Mouse (Mus musculus): ENCODE results near the gene Uchl5. TPM values are rescaled to one million over a fixed set of nuclear protein-coding genes. Genes with fewer than 3 reads are reported as not detected.
A peak's percentile ranks its signal among the peaks of the same experiment; 100 is the strongest.

The Uchl5 gene
- polyA plus RNA-seq, 1 experiment from 2014 or later, result 81.0 TPM

DNA sequence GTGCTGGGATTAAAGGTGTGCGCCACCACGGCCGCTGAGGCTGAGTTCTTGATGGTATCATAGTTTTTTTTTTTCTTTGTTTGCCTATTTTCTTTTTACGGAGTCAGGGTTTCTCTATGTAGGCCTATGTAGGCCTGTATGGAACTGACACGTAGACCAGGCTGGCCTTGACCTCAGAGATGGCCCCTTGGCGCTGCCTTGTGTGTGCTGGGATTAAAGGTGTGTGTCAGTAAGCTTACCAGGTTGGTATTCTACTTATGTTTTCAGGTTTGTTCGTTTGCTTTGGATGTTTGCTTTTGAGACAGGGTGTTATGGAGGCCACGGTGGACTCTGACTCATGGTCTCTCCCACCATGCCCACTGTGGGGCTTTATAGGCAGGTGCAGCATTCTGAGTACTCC is 14.9 kb upstream of the Uchl5 start:
- ATAC-seq (ENCODE audit: insufficient number of reproducible peaks, insufficient read depth, low FRiP score, low TSS enrichment), result no peak
- H3K9ac ChIP-seq, result no peak overlapping the region
- H3K4me1 ChIP-seq, result no peaks in the 10 kb centered on the region
- no peak overlapping the region for H3K27ac ChIP-seq
- no peak overlapping the region for H3K4me3 ChIP-seq
- no peaks in the 10 kb centered on the region for H3K9me3 ChIP-seq
- H3K4me2 ChIP-seq (replicated peaks), result no peak overlapping the region
- 94% methylated on average over 8 of the region's 8 CpGs for WGBS
- H3K36me3 ChIP-seq, result peaks cover 56% of the 10 kb centered on the region
- no peaks in the 10 kb centered on the region for H3K27me3 ChIP-seq

DNA sequence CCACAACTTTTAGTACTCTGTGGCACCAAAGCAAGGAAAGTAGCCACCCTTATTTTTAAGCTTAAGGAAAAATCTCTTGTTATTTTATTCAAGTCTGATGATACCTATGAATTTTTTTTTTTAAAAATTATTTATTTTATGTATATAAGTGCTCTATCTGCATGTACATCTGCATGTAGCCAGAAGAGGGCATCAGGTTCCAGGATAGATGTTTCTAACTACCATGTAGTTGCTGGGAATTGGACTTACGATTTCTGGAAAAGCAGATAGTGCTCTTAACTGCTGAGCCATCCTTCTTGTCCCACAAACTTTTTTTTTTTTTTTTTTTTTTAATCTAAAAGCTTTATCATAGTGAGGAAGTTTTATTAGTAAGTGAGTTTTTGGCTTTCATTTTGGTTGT is 12.6 kb upstream of the Uchl5 start:
- Histone ChIP-seq H3K4me3 (no peak overlapping the region), H3K27me3 (no peaks in the 10 kb centered on the region), H3K27ac (no peak overlapping the region), H3K9me3 (no peaks in the 10 kb centered on the region), H3K4me2 (replicated peaks) (no peak overlapping the region), H3K4me1 (no peaks in the 10 kb centered on the region), H3K36me3 (peaks cover 41% of the 10 kb centered on the region), H3K9ac (no peak overlapping the region)
- WGBS, result 84% methylated on average over 1 of the region's 1 CpGs
- ATAC-seq (ENCODE audit: insufficient number of reproducible peaks, insufficient read depth, low FRiP score, low TSS enrichment), result no peak

DNA sequence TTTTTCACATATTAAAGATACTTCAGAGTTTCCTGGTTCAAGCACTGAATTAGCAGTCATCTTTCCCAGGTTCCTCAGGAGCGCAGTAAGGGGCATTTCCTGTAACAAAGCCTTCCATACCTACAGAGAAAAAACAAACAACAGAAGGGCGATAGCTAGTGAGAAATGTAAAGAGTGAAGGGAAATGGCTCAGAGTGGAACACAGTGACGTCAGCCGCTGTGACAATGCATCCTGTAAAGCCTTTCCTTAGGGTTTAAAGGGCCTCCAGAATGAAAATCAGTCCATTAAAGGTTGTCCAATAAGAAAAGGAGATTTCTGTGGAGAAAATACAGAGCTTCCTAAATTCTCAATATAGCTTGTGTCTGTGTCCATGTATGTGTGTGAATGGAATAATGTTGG is 11.3 kb upstream of the Uchl5 start:
- Histone ChIP-seq H3K4me2 (replicated peaks) (no peak overlapping the region), H3K4me1 (no peaks in the 10 kb centered on the region), H3K4me3 (no peak overlapping the region), H3K36me3 (peaks cover 32% of the 10 kb centered on the region), H3K27me3 (no peaks in the 10 kb centered on the region), H3K9me3 (no peaks in the 10 kb centered on the region), H3K9ac (no peak overlapping the region), H3K27ac (no peak overlapping the region)
- no peak for ATAC-seq (ENCODE audit: insufficient number of reproducible peaks, insufficient read depth, low FRiP score, low TSS enrichment)
- WGBS, result 87% methylated on average over 4 of the region's 4 CpGs

DNA sequence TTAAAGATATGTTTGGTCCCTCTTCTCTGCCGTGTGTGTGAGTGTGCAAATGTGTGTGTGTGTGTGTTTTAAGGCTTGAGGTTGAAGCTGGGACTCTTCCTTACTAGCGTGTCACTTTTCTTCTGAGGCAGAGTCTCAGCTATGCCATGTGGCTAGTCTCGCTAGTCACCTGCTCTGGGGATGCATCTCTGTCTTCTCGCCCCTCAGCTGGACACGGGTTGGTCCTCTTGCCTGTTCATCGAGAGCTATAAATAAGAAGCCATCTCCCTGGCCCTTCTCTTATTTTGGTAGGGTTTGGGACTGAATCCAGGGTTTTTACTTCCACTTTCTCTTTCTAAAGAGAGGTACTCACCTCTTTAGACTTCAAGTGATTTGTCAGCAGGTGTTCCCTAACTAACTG is 10.8 kb upstream of the Uchl5 start:
- Histone ChIP-seq H3K4me2 (replicated peaks) (no peak overlapping the region), H3K27ac (no peak overlapping the region), H3K27me3 (no peaks in the 10 kb centered on the region), H3K4me1 (no peaks in the 10 kb centered on the region), H3K9me3 (no peaks in the 10 kb centered on the region), H3K36me3 (peaks cover 28% of the 10 kb centered on the region), H3K9ac (no peak overlapping the region), H3K4me3 (no peak overlapping the region)
- WGBS, result 95% methylated on average over 6 of the region's 6 CpGs
- ATAC-seq (ENCODE audit: insufficient number of reproducible peaks, insufficient read depth, low FRiP score, low TSS enrichment), result no peak

- Histone ChIP-seq H3K27me3 (no peaks in the 10 kb centered on the region), H3K4me3 (no peak overlapping the region), H3K27ac (no peak overlapping the region), H3K36me3 (peaks cover 18% of the 10 kb centered on the region), H3K4me2 (replicated peaks) (no peak overlapping the region), H3K4me1 (0 out of 2 replicates have a peak, but pooled peaks cover 4% of the 10 kb centered on the region), H3K9me3 (no peaks in the 10 kb centered on the region), H3K9ac (no peak overlapping the region)
- WGBS, result 65% methylated on average over 20 of the region's 20 CpGs
- no peak for ATAC-seq (ENCODE audit: insufficient number of reproducible peaks, insufficient read depth, low FRiP score, low TSS enrichment)
Observed at GRCm38 (mm10) chr1:143770444-143771109, 6.5 kb upstream of the Uchl5 start.

GRCm38 (mm10) chr1:143773082-143773481 is 4.0 kb upstream of the Uchl5 start:
- Histone ChIP-seq H3K4me3 (no peak overlapping the region), H3K4me1 (peaks cover 4% of the 10 kb centered on the region; the same call in 1 of the 2 replicates), H3K9me3 (no peaks in the 10 kb centered on the region), H3K4me2 (replicated peaks) (no peak overlapping the region), H3K27me3 (no peaks in the 10 kb centered on the region), H3K36me3 (0 out of 2 replicates have a peak, but pooled peaks cover 5% of the 10 kb centered on the region), H3K27ac (no peak overlapping the region), H3K9ac (no peak overlapping the region)
- ATAC-seq (ENCODE audit: insufficient number of reproducible peaks, insufficient read depth, low FRiP score, low TSS enrichment), result no peak
- 85% methylated on average over 7 of the region's 7 CpGs for WGBS

DNA sequence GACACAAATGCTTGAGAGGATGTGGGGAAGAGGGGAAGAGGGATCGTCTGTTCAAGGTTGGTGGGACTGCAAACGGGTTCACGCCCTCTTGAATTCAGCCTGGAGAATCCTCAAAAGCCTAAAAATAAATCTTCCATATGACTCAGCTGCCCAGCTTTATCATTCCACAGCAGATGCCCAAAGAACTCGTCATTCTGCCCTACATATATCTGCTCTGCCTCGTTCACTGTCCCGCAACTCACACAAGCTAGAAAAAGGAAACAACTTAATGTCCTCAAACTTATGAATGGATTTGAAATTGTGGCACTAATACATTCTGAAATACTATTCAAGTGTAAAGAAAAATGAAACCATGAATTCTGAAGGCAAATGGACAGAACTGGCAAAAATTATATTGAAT is 3.2 kb upstream of the Uchl5 start:
- WGBS, result 89% methylated on average over 6 of the region's 6 CpGs
- Histone ChIP-seq H3K27me3 (no peaks in the 10 kb centered on the region), H3K36me3 (0 out of 2 replicates have a peak, but pooled peaks cover 5% of the 10 kb centered on the region), H3K9ac (no peak overlapping the region), H3K4me1 (peaks cover 11% of the 10 kb centered on the region), H3K9me3 (no peaks in the 10 kb centered on the region), H3K27ac (no peak overlapping the region), H3K4me2 (replicated peaks) (no peak overlapping the region), H3K4me3 (no peak overlapping the region)
- no peak for ATAC-seq (ENCODE audit: insufficient number of reproducible peaks, insufficient read depth, low FRiP score, low TSS enrichment)

GRCm38 (mm10) chr1:143777558-143778218 is 616 bp downstream of the Uchl5 start:
- Histone ChIP-seq H3K4me3 (peak overlapping the region; percentile 82), H3K4me2 (replicated peaks) (peak overlapping the region; percentile 85), H3K27ac (peak overlapping the region; percentile 65; the same call in 1 of the 2 replicates), H3K9me3 (no peaks in the 10 kb centered on the region), H3K36me3 (no peaks in the 10 kb centered on the region), H3K9ac (peak overlapping the region; percentile 85), H3K4me1 (peaks cover 11% of the 10 kb centered on the region), H3K27me3 (no peaks in the 10 kb centered on the region)
- ATAC-seq (ENCODE audit: insufficient number of reproducible peaks, insufficient read depth, low FRiP score, low TSS enrichment), result peak; percentile 48
- WGBS, result under 1% methylated on average over 39 of the region's 39 CpGs

- Histone ChIP-seq H3K4me3 (no peak overlapping the region), H3K27me3 (no peaks in the 10 kb centered on the region), H3K36me3 (no peaks in the 10 kb centered on the region), H3K9ac (no peak overlapping the region), H3K4me1 (no peaks in the 10 kb centered on the region), H3K4me2 (replicated peaks) (no peak overlapping the region), H3K27ac (no peak overlapping the region), H3K9me3 (no peaks in the 10 kb centered on the region)
- 78% methylated on average over 2 of the region's 2 CpGs for WGBS
- ATAC-seq (ENCODE audit: insufficient number of reproducible peaks, insufficient read depth, low FRiP score, low TSS enrichment), result no peak
Observed at GRCm38 (mm10) chr1:143788584-143789227, 11.6 kb downstream of the Uchl5 start.

DNA sequence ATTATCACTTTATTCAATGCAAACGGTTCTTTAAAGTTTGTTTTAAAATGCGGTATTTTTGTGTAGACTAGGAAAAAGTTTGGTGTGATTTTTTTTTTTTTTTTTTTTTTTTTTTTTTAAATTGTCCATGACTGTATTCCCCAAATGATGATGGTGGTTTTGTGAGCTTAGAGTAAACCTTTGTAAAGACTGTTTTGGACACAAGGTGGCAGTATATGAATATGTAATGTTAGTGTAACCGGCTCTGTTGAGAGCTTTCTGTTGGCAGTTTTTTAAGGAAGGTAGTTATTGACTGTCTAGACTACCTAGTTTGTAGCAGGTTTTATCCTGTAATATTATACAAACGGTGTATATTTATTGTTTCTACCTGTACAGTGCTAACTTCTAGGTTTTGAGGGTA is 26.5 kb downstream of the Uchl5 start:
- Histone ChIP-seq H3K27ac (no peak overlapping the region), H3K4me3 (no peak overlapping the region), H3K4me2 (replicated peaks) (no peak overlapping the region), H3K4me1 (no peaks in the 10 kb centered on the region), H3K9ac (no peak overlapping the region), H3K9me3 (no peaks in the 10 kb centered on the region), H3K36me3 (peaks cover 5% of the 10 kb centered on the region; the same call in 1 of the 2 replicates), H3K27me3 (no peaks in the 10 kb centered on the region)
- WGBS, result 38% methylated on average over 4 of the region's 4 CpGs
- no peak for ATAC-seq (ENCODE audit: insufficient number of reproducible peaks, insufficient read depth, low FRiP score, low TSS enrichment)

- no peak for ATAC-seq (ENCODE audit: insufficient number of reproducible peaks, insufficient read depth, low FRiP score, low TSS enrichment)
- 92% methylated on average over 6 of the region's 6 CpGs for WGBS
Observed at GRCm38 (mm10) chr1:143809062-143809461, 32.0 kb downstream of the Uchl5 start.

More at GRCm38 (mm10) chr1:143809062-143809461, 32.0 kb downstream of the Uchl5 start:
- Histone ChIP-seq H3K4me1 (no peaks in the 10 kb centered on the region), H3K4me3 (no peak overlapping the region), H3K9me3 (no peaks in the 10 kb centered on the region), H3K36me3 (no peaks in the 10 kb centered on the region), H3K27me3 (no peaks in the 10 kb centered on the region), H3K4me2 (replicated peaks) (no peak overlapping the region), H3K9ac (no peak overlapping the region), H3K27ac (no peak overlapping the region)

Measured in embryonic facial prominence, embryonic 12.5 days (tissue).